Mouse (Mus musculus) cerebellum, adult 2 months (tissue): ENCODE data around the gene Adam11. TPM values are rescaled to one million over a fixed set of nuclear protein-coding genes. Genes with fewer than 3 reads are reported as not detected.

Experiments
- DNase-seq, 2 experiments: peaks; one replicate each; pipeline ENCODE4 v3.0.0; 2021
- H3K27ac ChIP-seq: fragments of 200-500 bp; 2 replicates; pipeline ENCODE4 v1.5.1; 2012; ENCODE audit warnings: low read length, control low read depth, inconsistent platforms; ENCODE audit not compliant: insufficient read depth
- H3K27me3 ChIP-seq: fragments of 200-500 bp; 2 replicates; pipeline ENCODE4 v1.6.1; 2012; ENCODE audit warnings: inconsistent platforms, mild to moderate bottlenecking, low read length, moderate library complexity; ENCODE audit not compliant: control insufficient read depth, insufficient read depth
- H3K4me1 ChIP-seq: fragments of 200-500 bp; 2 replicates; pipeline ENCODE4 v1.6.1; 2011; ENCODE audit warnings: low read length; ENCODE audit not compliant: control insufficient read depth, insufficient read depth
- H3K4me3 ChIP-seq: fragments of 200-500 bp; replicated peaks from 2 replicates; pipeline ENCODE3; 2011; ENCODE audit warnings: mild to moderate bottlenecking, low read depth, low read length, control low read depth; ENCODE audit not compliant: insufficient read depth
- CTCF ChIP-seq: fragments of 200-500 bp; IDR thresholded peaks from 2 replicates; pipeline ENCODE4 v1.5.1; 2011; ENCODE audit warnings: low read depth, mild to moderate bottlenecking, control low read depth, low read length, moderate library complexity, borderline replicate concordance; ENCODE audit not compliant: insufficient read depth
- POLR2A ChIP-seq: fragments of 200-500 bp; IDR thresholded peaks from 2 replicates; pipeline ENCODE4 v1.6.1; 2011; ENCODE audit warnings: low read length, control low read depth, borderline replicate concordance; ENCODE audit not compliant: insufficient read depth
- WGBS: fragments of 180-500 bp; shearing (Covaris S2); methylation state at CpG from one replicate; pipeline ENCODE4 v1.1.7; 2018; 5-methylcytosine and 5-hydroxymethylcytosine counted together
- polyA plus RNA-seq: library from polyadenylated mRNA; depleted of rRNA; stranded (reverse); fragments of >200 nt; gene quantifications from 2 replicates; pipeline ENCODE4 v1.2.3, GENCODE M21; 2012

Adam11 gene
- polyA plus RNA-seq, 1 experiment, result 207 TPM

- Histone ChIP-seq H3K4me3 (no peak overlapping the region), H3K27me3 (no peaks in the 10 kb centered on the region), H3K4me1 (peaks cover 8% of the 10 kb centered on the region), H3K27ac (no peak overlapping the region)
- 86% methylated on average over 5 of the region's 5 CpGs for WGBS
- no peak for DNase-seq
- TF ChIP-seq CTCF (no peak), POLR2A (no peak)
Measured at GRCm38 (mm10) chr11:102787688-102788177, 26.5 kb downstream of the Adam11 start.

GRCm38 (mm10) chr11:102791682-102792445 is 30.6 kb downstream of the Adam11 start:
- H3K27ac ChIP-seq, result no peak overlapping the region
- H3K4me1 ChIP-seq, result no peaks in the 10 kb centered on the region
- H3K27me3 ChIP-seq, result no peaks in the 10 kb centered on the region
- no peak for DNase-seq
- 46% methylated on average over 14 of the region's 14 CpGs for WGBS
- TF ChIP-seq POLR2A (no peak), CTCF (no peak)
- H3K4me3 ChIP-seq, result no peak overlapping the region

GRCm38 (mm10) chr11:102794157-102794556 is 32.9 kb downstream of the Adam11 start:
- no peaks in the 10 kb centered on the region for H3K27me3 ChIP-seq
- WGBS, result 78% methylated on average over 8 of the region's 8 CpGs
- no peak overlapping the region for H3K4me3 ChIP-seq
- H3K27ac ChIP-seq, result no peak overlapping the region
- H3K4me1 ChIP-seq, result no peaks in the 10 kb centered on the region
- TF ChIP-seq POLR2A (no peak), CTCF (no peak)
- DNase-seq, result no peak

- TF ChIP-seq CTCF, result no peak
- TF ChIP-seq POLR2A, result no peak
- 83% methylated on average over 5 of the region's 5 CpGs for WGBS
Measured at GRCm38 (mm10) chr11:102803453-102803852, 42.2 kb downstream of the Adam11 start.

GRCm38 (mm10) chr11:102808246-102808645 is 47.0 kb downstream of the Adam11 start:
- DNase-seq, result no peak
- WGBS, result 77% methylated on average over 5 of the region's 5 CpGs
- Histone ChIP-seq H3K27me3 (no peaks in the 10 kb centered on the region), H3K4me3 (no peak overlapping the region), H3K27ac (no peak overlapping the region), H3K4me1 (no peaks in the 10 kb centered on the region)
- TF ChIP-seq POLR2A (no peak), CTCF (no peak)

More at GRCm38 (mm10) chr11:102803453-102803852, 42.2 kb downstream of the Adam11 start:
- H3K27me3 ChIP-seq, result no peaks in the 10 kb centered on the region
- no peak for DNase-seq
- H3K4me1 ChIP-seq, result no peaks in the 10 kb centered on the region
- no peak overlapping the region for H3K27ac ChIP-seq
- no peak overlapping the region for H3K4me3 ChIP-seq

GRCm38 (mm10) chr11:102810721-102811485 is 49.7 kb downstream of the Adam11 start:
- no peaks in the 10 kb centered on the region for H3K27me3 ChIP-seq
- no peak overlapping the region for H3K27ac ChIP-seq
- DNase-seq, result no peak
- no peaks in the 10 kb centered on the region for H3K4me1 ChIP-seq
- TF ChIP-seq CTCF, result no peak
- TF ChIP-seq POLR2A, result no peak
- no peak overlapping the region for H3K4me3 ChIP-seq
- WGBS, result 64% methylated on average over 4 of the region's 4 CpGs

- H3K4me1 ChIP-seq, result no peaks in the 10 kb centered on the region
- DNase-seq, result no peak
- H3K27ac ChIP-seq, result no peak overlapping the region
- TF ChIP-seq POLR2A (no peak), CTCF (no peak)
- H3K4me3 ChIP-seq, result no peak overlapping the region
- peaks cover 3% of the 10 kb centered on the region; the same call in 1 of the 2 replicates for H3K27me3 ChIP-seq
Measured at GRCm38 (mm10) chr11:102814881-102815280, 53.6 kb downstream of the Adam11 start.
